Mouse (Mus musculus) frontal cortex, postnatal 36 days (tissue): Measurements from ENCODE around the gene Rtn4ip1.
A peak's percentile ranks its signal among the peaks of the same experiment; 100 is the strongest.
"Not testable (repeated sequence)": the region's sequence is repeated elsewhere in the genome, so short reads cannot be mapped to it uniquely, and the experiment has no call there.

Experiments used
- DNase-seq, 2 experiments: peaks; one replicate each; pipeline ENCODE4 v3.0.0; 2022; ENCODE audit warnings: low spot score in 2 of 2

Gene Rtn4ip1

GRCm38 (mm10) chr10:43901578-43902194 is at the start of gene Rtn4ip1, which contains the start of gene Qrsl1:
Gene Rtn4ip1 (plus strand): TSS chr10:43901807.
Gene Qrsl1 (minus strand): TSS chr10:43901745.
- peak; percentile 93 to 97 for DNase-seq

- DNase-seq: no peak
Observed at GRCm38 (mm10) chr10:43851898-43852297, 49.7 kb upstream of the Rtn4ip1 start.

DNA sequence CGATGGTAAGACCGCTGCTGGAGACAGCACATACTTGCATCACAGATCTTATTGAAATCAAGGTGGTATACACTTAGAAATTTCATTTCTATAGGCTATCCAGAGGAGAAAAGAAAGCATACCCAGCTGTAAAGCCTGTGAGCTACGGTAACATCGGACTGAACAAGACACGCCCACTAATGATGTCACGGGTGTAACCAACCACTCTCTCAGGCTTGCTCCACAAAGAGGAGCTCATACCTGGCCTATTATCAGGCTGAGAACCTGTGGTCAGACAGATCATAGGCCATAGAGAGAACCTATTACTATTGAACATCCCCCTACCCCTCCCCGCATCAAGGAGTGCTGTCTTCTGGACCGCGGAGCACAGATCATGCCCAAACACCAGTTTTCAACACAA is 45.7 kb upstream of the Rtn4ip1 start:
- DNase-seq: no peak

DNA sequence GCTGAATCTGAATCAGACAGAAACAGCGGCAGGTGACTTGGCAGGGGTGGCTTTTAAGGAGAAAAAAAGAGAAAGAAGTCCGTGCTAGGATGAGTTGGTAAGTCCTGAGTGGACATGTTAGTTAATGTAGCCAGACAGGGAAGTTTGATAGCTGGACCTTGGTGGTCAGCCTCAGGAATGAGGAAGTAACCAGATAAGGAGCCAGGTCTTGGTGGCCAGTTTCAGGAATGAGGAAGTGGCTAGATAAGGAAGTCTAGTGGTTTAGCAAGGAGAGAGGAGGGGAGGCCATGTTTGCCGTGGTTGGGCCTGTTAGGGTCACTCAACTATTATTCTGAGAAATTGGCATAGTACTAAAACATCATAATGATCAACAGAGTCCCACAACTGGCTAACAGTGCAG is 45.3 kb upstream of the Rtn4ip1 start:
- DNase-seq: no peak

GRCm38 (mm10) chr10:43870752-43871151 is 30.9 kb upstream of the Rtn4ip1 start:
- no peak for DNase-seq

DNA sequence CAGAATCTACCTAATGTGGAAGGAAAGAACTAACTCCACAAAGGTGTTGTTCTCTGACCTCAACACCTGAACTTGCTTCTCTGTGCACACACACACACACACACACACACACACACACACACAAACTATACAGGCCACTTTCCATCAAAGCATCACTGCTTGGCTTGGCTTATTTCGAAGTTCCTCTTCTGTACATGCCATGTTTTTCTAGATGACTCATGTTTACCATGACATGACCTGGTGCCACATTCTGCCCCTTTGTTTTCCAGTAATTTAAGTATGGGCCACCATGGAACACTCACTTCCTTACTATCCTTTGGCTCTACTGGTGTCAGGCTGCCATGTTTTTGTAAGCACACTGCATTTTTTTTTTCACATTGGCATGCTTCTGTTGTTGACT is 30.1 kb upstream of the Rtn4ip1 start:
- DNase-seq: no peak

GRCm38 (mm10) chr10:43887676-43888075 is 13.9 kb upstream of the Rtn4ip1 start:
- DNase-seq: no peak

DNA sequence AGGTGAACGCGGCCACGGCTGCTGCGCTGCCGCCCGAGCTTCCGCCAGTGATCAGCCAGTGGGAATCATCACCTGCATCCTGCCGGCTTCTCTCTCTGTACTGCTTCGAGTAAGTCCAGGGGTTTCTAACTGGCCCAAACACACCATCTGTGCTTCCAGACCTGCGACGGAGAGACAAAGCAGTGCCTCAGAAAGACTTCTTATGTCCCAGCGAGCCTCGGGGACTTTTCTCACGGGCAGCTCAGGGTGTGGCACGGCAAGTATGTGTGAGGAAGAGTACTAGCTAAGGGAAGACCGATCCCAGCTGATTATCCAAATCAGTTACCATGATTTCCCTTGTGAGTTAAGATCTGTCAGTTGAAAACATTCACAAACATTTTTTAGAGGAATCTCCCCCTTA is 12.6 kb upstream of the Rtn4ip1 start:
- DNase-seq: no peak

- no peak for DNase-seq
Observed at GRCm38 (mm10) chr10:43892971-43893370, 8.6 kb upstream of the Rtn4ip1 start.

DNA sequence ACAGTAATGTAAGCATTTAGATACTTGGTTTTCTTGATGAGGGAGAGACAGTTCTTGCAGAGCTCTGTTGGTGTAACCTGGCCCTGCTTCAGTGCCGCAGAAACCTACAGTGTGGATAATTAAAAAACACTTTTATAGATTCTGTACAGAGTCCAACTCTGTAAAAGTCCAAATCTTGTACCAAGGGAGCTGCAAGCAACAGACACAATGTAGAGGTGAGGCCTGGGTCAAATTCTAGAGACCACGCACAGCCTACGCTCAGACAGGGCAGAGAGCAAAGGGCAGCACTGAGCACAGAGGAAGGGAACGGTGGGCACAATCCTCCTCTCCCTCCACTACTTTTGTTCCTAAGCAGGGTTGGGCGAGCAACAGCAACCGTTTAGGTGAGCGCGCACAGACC is 5.5 kb upstream of the Rtn4ip1 start:
- DNase-seq: no peak

GRCm38 (mm10) chr10:43898276-43898675 is 3.3 kb upstream of the Rtn4ip1 start:
- DNase-seq: no peak

DNA sequence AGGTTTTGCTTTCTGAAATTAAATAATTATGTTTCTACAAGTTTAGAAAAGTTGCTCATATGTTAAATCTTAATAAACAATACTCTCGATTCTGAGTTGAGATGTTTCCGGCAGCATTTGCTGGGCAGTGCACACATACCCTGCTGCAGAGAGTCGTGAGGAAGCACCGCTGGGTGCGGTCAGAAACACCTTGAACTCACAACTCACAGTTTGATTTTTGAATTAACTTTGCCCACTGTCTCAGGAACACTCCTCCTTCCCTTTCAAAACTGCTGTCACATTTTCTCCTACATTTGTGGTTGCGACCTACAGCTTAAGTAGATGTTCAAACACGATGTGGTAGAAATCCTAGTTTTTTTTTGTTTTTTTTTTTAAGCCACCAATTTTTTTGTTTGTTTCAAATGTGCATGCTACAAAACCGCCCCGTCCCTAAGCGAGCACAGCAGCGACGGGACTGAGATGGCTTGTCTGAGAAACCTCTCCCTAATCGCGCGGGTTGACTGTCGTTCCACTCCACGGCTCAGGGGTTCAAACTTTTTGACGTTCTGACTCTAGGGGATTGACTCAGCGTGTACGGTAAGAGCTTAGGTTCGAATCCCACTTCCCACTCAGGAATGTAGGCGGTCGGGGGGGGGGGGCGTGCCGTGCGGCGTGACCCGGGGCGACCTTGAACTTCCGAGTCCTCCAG is 580 bp upstream of the Rtn4ip1 start:
- no peak for DNase-seq

DNA sequence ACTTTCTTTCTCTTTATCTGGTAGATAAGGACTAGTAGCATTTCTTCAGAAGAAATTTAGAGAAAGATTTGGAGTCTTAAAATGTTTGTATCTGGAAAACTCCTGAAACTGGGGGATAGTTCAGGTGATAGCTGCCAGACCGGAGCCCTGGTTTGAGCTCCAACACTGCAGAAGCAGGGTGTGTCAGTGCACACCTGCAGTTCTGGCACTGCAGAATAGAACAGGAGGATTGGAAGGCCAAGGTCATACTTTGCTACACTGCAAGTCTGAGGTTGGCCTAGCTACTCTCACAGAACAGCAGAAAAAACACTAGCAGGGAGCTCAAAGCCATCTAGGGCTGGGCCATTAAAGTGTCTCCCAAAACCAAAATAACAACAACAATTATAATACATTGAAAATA is 3.0 kb downstream of the Rtn4ip1 start:
- DNase-seq: no peak

- DNase-seq: no peak
Observed at GRCm38 (mm10) chr10:43910032-43910872, 8.6 kb downstream of the Rtn4ip1 start.

DNA sequence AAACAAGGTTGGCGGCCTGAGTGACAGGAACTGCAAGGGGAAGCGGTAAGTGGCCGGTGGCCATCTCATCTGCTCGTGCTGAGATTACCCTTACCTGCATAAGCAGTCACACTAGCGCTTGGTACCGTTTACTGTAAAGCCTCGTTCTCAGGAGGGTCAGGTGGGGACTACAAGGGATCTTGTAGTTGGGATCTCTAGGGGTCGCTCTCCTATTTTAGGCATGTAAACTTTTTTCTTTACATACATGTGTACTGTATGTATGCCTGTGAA is 9.2 kb downstream of the Rtn4ip1 start:
- no peak for DNase-seq

- no peak for DNase-seq
Observed at GRCm38 (mm10) chr10:43912236-43912635, 10.6 kb downstream of the Rtn4ip1 start.

DNA sequence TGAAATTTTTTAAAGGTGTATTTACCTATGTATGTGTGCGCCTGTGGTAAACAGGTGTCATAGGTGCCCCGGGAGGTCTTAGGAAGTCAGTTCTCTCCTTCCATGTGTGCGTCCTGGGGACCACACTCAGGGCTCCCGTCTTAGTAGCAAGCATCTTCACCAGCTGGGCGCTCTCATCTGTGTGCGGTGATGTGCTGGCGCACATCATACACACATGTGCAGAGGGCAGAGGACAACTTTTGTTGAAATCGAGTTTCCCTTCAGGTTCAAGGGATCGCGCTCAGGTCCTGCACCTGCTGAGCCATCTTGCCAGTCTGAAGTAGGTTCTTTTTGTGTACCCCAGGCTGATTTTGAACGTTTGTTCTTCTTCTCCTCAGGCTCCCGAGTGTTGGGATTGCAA is 14.6 kb downstream of the Rtn4ip1 start:
- DNase-seq: no peak

- DNase-seq: no peak
Observed at GRCm38 (mm10) chr10:43916737-43917136, 15.1 kb downstream of the Rtn4ip1 start.

- DNase-seq: peak; percentile 82 to 85
Observed at GRCm38 (mm10) chr10:43918696-43919608, 17.3 kb downstream of the Rtn4ip1 start.

GRCm38 (mm10) chr10:43923096-43923495 is 21.5 kb downstream of the Rtn4ip1 start:
- DNase-seq: no peak

- DNase-seq: not testable (repeated sequence)
Observed at GRCm38 (mm10) chr10:43925776-43926175, 24.2 kb downstream of the Rtn4ip1 start.

DNA sequence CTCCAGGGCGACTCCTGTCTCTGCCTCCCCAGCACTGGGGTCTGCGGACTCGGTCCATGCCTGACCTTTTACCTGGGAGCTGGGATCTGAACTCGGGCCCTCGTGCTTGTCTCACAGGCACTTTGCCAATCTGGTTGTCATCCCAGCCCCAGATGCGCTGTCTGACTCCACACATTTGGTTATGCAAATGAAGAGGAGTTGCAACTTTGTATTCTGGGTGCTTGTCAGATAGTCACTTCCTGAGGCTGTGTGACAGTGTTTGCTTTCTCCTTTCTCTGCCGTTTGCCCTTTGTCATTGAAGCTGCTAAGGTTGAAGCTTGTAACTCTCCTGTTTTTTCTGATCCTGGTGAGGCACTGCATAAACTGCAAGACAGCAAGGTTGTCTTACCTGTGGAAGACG is 26.1 kb downstream of the Rtn4ip1 start:
- DNase-seq: no peak
